Mouse (Mus musculus) left cerebral cortex, adult 11 months (tissue): ENCODE measurements at regions not wholly inside any gene's neighbourhood (a gene's known extent, or its start where the extent isn't known, plus 50 kb on each side); places are given as distances from the start of the nearest gene placed in this dataset.
A peak's percentile ranks its signal among the peaks of the same experiment; 100 is the strongest.
"Not testable (repeated sequence)": the region's sequence is repeated elsewhere in the genome, so short reads cannot be mapped to it uniquely, and the experiment has no call there.

Source experiments
- DNase-seq: peaks from one replicate; pipeline ENCODE4 v3.0.0; 2022; ENCODE audit warnings: low spot score

- no peak for DNase-seq
These were observed 209.5 kb downstream of the Tbl1xr1 start for GRCm38 (mm10) chr3:22285904-22286303.

DNA sequence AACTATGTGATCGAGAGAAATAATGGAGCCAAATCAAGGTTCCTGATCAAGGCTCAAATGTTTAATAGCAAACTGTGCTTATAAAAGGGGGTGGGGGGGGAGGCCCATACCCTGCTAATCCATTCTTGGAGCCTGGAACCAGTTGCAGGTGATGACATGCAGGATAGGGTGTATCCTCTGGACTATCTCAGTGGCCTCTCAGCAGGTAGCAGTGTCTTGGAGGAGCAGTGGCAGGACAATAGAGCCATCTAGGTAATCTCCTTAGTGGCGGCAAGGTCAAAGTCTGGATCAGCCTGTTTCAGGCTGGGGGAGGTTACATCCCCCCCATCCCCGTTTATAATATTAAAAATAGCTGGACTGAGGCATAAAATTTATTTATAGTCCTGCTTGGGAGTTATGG is 217.0 kb downstream of the Tbl1xr1 start:
- DNase-seq = no peak

DNA sequence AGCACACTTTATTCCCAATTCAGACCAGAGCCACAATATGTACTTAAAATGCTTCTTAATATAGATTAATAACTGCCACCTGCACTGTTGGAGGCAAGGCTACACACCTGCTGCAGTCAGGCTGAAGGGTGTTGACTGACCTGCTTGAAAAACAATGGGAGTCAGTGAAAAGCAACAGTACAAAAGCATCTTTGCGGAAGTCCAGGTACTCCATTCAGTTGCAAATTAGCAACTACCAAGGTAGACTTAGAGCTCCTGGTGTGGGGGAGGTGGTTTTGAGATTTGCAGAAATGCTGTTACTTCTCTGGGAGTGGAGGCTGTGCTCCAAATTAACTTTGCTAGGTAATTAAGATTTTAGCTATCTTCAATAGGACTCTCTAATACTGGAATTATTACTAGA is 217.6 kb downstream of the Tbl1xr1 start:
- DNase-seq = not testable (repeated sequence)

DNA sequence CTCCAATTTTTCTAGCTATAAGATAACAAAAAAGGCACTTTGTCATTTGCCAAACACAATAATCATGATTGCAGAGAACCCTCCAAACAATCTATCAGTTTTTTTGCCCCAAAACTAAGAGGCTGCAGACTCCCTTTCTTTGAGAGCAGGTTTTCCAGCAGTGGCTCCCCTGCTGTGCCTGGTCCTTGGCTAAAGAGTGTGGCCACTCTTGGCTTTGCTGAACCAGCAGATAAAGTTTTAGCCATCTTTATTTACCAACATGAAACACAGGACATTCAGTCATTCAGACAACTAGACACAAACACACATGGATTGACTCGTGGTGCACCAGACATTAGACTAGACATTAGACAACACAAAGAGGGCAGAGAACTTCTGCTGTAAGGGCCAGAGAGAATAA is 220.5 kb downstream of the Tbl1xr1 start:
- DNase-seq = not testable (repeated sequence)

DNA sequence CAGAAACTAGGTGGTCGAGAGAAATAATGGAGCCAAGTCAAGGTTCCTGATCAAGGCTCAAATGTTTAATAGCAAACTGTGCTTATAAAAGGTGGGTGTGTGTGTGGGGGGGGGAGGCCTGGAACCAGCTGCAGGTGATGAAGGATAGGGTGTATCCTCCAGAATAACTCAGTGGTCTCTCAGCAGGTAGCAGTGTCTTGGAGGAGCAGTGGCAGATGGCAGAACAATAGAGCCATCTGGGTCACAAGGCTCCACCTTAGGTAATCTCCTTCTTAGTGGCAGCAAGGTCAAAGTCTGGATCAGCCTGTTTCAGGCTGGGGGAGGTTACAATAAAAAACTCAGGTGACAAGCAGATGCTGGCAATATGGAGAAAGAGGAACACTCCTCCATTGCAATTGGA is 221.4 kb downstream of the Tbl1xr1 start:
- DNase-seq = not testable (repeated sequence)

- no peak for DNase-seq
These were observed 224.1 kb downstream of the Tbl1xr1 start for GRCm38 (mm10) chr3:22300553-22300952.

GRCm38 (mm10) chr3:22301991-22302517 is 225.6 kb downstream of the Tbl1xr1 start:
- DNase-seq = no peak

GRCm38 (mm10) chr3:22304145-22304544 is 227.7 kb downstream of the Tbl1xr1 start:
- DNase-seq = no peak

GRCm38 (mm10) chr3:22306624-22307023 is 230.2 kb downstream of the Tbl1xr1 start:
- DNase-seq = no peak

DNA sequence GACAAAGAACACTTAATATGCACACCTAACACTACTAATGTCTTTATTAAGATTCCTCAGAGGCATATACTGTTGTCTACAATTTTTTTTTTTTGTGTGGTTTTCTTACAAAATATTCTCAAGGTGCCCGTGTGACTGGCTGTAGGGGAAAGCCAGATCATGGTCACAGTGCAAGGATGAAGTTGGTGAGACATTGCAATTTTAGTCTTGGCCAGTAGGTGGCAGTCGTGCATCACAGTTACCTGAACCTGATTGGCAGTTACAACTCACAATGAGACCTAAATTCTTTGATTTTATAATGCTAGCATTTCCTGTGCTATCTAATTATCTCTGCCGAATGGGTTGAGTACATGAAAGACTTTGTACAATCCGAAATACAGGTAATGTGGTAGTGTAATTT is 232.5 kb downstream of the Tbl1xr1 start:
- DNase-seq = peak; percentile 43

DNA sequence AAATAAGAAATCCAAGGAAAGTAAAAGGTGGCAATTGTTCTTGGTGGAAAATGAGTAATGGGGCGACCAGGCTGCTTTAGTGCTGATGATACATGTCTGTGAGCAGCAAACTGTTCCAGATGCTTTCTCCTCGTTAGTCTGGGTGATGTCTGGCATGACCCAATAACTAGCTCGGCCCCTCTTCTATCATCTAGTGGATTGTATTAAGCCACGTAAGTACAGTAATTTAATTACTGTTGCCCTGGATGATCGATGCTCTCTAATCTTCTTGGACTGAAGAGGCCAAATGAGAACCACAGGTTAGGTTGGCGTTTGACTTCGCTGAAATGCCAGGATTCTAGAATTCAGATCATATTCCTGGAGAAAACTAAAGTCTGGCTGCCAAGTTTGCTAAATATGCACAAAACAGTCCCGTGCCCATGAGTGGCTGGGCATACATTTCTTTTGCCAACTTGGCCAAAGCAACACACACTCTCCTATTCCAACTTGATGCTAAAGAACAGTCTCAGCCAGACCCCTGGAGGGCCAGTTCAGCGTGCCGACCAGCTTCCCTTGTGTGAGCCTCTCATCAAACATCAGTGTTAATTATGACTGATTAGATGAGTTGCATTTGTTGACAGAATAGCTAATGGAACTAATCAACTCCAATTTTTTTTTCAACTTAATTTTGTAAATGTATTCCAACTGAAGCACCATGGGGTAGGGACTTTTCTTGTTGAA is 240.2 kb downstream of the Tbl1xr1 start:
- no peak for DNase-seq

DNA sequence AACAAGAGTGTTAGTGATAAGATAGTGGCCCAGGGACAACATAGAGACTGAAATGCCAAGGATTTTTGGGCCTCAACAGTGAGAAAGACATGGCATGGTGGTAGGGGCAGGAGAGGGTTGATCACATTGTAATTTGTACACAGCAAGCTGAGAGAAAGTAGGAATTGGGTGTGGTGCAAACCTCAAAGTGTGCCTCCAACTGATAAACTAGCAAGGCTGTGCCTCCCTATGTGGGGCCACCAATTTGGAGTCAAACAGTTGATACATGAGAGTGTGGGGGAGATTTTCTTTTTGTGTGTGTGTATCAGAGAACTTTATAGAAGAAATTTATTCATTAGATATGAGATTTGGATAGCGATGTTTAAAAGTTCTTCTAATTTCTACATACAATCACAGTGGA is 244.0 kb downstream of the Tbl1xr1 start:
- DNase-seq = not testable (repeated sequence)

- DNase-seq = no peak
These were observed 254.8 kb downstream of the Tbl1xr1 start for GRCm38 (mm10) chr3:22331240-22331639.
